Mouse (Mus musculus) embryonic fibroblast, embryonic 13.5 days (primary cell): ENCODE data around the gene Nup35.

Source experiments
- CTCF ChIP-seq: IDR thresholded peaks from 2 replicates; pipeline ENCODE4 v1.5.1; 2011; ENCODE audit warnings: mild to moderate bottlenecking, control low read depth, low read length, moderate library complexity, borderline replicate concordance; ENCODE audit not compliant: insufficient read depth
- POLR2A ChIP-seq: IDR thresholded peaks from 2 replicates; pipeline ENCODE4 v1.6.1; 2011; ENCODE audit warnings: low read depth, mild to moderate bottlenecking, control low read depth, low read length, moderate library complexity

DNA sequence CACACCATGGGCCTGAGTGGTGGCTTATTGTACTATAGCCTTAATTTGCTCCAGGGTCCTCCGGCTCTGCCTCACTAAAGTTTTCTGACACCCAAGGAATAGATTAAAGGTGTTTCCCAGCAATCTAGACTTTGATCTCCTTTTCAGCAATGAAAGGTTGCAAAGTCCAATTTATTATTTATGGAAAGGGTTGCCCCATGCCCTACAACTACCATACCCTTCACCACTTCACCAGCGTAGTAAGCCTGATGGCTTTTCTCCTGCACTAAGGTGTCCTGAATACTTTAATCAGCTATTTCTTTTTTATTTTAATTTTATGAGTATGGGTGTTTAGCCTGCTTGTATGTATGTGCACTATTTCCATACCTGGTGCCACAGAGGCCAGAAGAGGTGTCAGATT is 45.6 kb downstream of the Nup35 start:
- TF ChIP-seq POLR2A (no peak), CTCF (no peak)
